Mouse (Mus musculus) urinary bladder, postnatal 4 days (tissue): Measurements from ENCODE around the gene Lmbr1.
"Not testable (repeated sequence)": the region's sequence is repeated elsewhere in the genome, so short reads cannot be mapped to it uniquely, and the experiment has no call there.

Experiments
- DNase-seq, 2 experiments: peaks; one replicate each; pipeline ENCODE4 v3.0.0; 2021 to 2022; ENCODE audit warnings: low spot score in 2 of 2

Gene Lmbr1

GRCm38 (mm10) chr5:29378298-29379036 lies at the start of gene Lmbr1:
Lmbr1 (minus strand) TSS chr5:29378390.
- peak; percentile 89 to 97 for DNase-seq

- not testable (repeated sequence) for DNase-seq
Observed at GRCm38 (mm10) chr5:29423330-29423729, 45.1 kb upstream of the Lmbr1 start.

GRCm38 (mm10) chr5:29413041-29413440 lies 34.9 kb upstream of the Lmbr1 start:
- no peak for DNase-seq

- DNase-seq = no peak
Observed at GRCm38 (mm10) chr5:29410854-29411253, 32.7 kb upstream of the Lmbr1 start.

GRCm38 (mm10) chr5:29398427-29398826 lies 20.2 kb upstream of the Lmbr1 start:
- no peak for DNase-seq

GRCm38 (mm10) chr5:29388944-29389765 lies 11.0 kb upstream of the Lmbr1 start:
- DNase-seq = peak; percentile 64 to 84

- no peak for DNase-seq
Observed at GRCm38 (mm10) chr5:29388181-29388943, 10.2 kb upstream of the Lmbr1 start.

GRCm38 (mm10) chr5:29387591-29387990 lies 9.4 kb upstream of the Lmbr1 start:
- DNase-seq = no peak

- no peak for DNase-seq
Observed at GRCm38 (mm10) chr5:29382776-29383175, 4.6 kb upstream of the Lmbr1 start.

- DNase-seq = no peak
Observed at GRCm38 (mm10) chr5:29380091-29380490, 1.9 kb upstream of the Lmbr1 start.

- peak in 1 of 2 experiments; percentile 61 for DNase-seq
Observed at GRCm38 (mm10) chr5:29377590-29378297, 446 bp downstream of the Lmbr1 start.

GRCm38 (mm10) chr5:29363511-29363910 lies 14.7 kb downstream of the Lmbr1 start:
- no peak for DNase-seq

- no peak for DNase-seq
Observed at GRCm38 (mm10) chr5:29335836-29336235, 42.4 kb downstream of the Lmbr1 start.

- no peak for DNase-seq
Observed at GRCm38 (mm10) chr5:29322503-29322902, 55.7 kb downstream of the Lmbr1 start.

- no peak for DNase-seq
Observed at GRCm38 (mm10) chr5:29309191-29309590, 69.0 kb downstream of the Lmbr1 start.

GRCm38 (mm10) chr5:29293194-29293593 lies 85.0 kb downstream of the Lmbr1 start:
- peak in 1 of 2 experiments; percentile 63 for DNase-seq

GRCm38 (mm10) chr5:29290110-29290509 lies 88.1 kb downstream of the Lmbr1 start:
- no peak for DNase-seq

GRCm38 (mm10) chr5:29289703-29290102 lies 88.5 kb downstream of the Lmbr1 start:
- no peak for DNase-seq

GRCm38 (mm10) chr5:29281081-29281480 lies 97.1 kb downstream of the Lmbr1 start:
- DNase-seq = no peak

- DNase-seq = no peak
Observed at GRCm38 (mm10) chr5:29274746-29275145, 103.4 kb downstream of the Lmbr1 start.

- no peak for DNase-seq
Observed at GRCm38 (mm10) chr5:29273426-29273825, 104.8 kb downstream of the Lmbr1 start.
